Mouse (Mus musculus): ENCODE measurements around the gene Iqschfp. TPM values are rescaled to one million over a fixed set of nuclear protein-coding genes. Genes with fewer than 3 reads are reported as not detected.

Iqschfp gene
- not detected in 2 replicates for polyA plus RNA-seq (2012; rRNA removed)

GRCm38 (mm10) chr3:67892026-67892705 is at the start of gene Iqschfp, which contains the start of gene Iqcj:
Gene Iqschfp, plus strand, starts transcription at chr3:67892232.
Gene Iqcj, plus strand, starts transcription at chr3:67892220.

GRCm38 (mm10) chr3:68064731-68065130 is 172.7 kb downstream of the Iqschfp start, which contains the start of gene Schip1:
Gene Schip1, plus strand, starts transcription at chr3:68064802.

Other genes with a start within 250 kb of the Iqschfp start
- gene Iqcj, start within 50 bp of the Iqschfp start, polyA plus RNA-seq (2012; rRNA removed): not detected in 2 replicates
- gene Schip1, start 172.6 kb downstream of the Iqschfp start, polyA plus RNA-seq (2012; rRNA removed): 11.7 and 15.6 TPM in 2 replicates

All from ovary, adult 2 months (tissue).